Mouse (Mus musculus): ENCODE data around the gene Nfam1. TPM values are rescaled to one million over a fixed set of nuclear protein-coding genes. Genes with fewer than 3 reads are reported as not detected.

Nfam1 gene
- polyA plus RNA-seq (2014; fragmentation: Illumina TruSeq; extraction: RNeasy Lipid Tissue Mini Kit (QIAGEN cat#74804); ENCODE audit: low read depth, low replicate concordance): 6.8 TPM

GRCm38 (mm10) chr15:83032981-83033541, at the start of gene Nfam1:
Nfam1 (minus strand) TSS chr15:83033306.

DNA sequence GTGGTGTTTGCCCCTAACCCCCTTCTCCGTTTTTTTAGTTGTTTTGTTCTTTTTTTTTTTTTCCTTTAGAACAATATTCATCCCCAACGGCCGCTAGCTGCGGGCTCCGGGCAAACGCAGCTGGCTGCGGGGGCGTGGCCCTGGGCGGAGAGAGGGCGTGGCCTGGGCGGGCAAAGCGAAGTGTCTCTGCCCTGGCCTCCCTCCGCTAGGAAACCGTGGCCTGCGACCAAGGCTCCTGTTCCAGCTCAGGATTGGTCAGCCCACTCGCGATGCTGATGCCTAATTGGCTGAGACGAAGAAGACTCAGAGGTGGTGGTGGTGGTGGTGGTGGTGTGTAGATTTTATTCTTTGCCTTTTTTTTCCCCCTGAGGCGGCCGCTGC, 45.4 kb downstream of the Nfam1 start, which contains the start of gene Tcf20:
TSS of gene Tcf20 (minus strand) at position 141 of the 381 bp plus-strand sequence.

Other genes starting within 250 kb of the Nfam1 start
- gene Cyp2d26, start 239.0 kb downstream of the Nfam1 start, polyA plus RNA-seq (2014; fragmentation: Illumina TruSeq; extraction: RNeasy Lipid Tissue Mini Kit (QIAGEN cat#74804); ENCODE audit: low read depth, low replicate concordance): 0.53 TPM
- gene Tcf20, start 45.4 kb downstream of the Nfam1 start, polyA plus RNA-seq (2014; fragmentation: Illumina TruSeq; extraction: RNeasy Lipid Tissue Mini Kit (QIAGEN cat#74804); ENCODE audit: low read depth, low replicate concordance): 17.3 TPM
- 62.2 TPM for gene Serhl, start 56.2 kb upstream of the Nfam1 start, polyA plus RNA-seq (2014; fragmentation: Illumina TruSeq; extraction: RNeasy Lipid Tissue Mini Kit (QIAGEN cat#74804); ENCODE audit: low read depth, low replicate concordance)
- 44.0 TPM for gene Rrp7a, start 89.5 kb upstream of the Nfam1 start, polyA plus RNA-seq (2014; fragmentation: Illumina TruSeq; extraction: RNeasy Lipid Tissue Mini Kit (QIAGEN cat#74804); ENCODE audit: low read depth, low replicate concordance)
- gene Poldip3, start 116.1 kb upstream of the Nfam1 start, polyA plus RNA-seq (2014; fragmentation: Illumina TruSeq; extraction: RNeasy Lipid Tissue Mini Kit (QIAGEN cat#74804); ENCODE audit: low read depth, low replicate concordance): 54.4 TPM
- 146 TPM for gene Cyb5r3, start 139.3 kb upstream of the Nfam1 start, polyA plus RNA-seq (2014; fragmentation: Illumina TruSeq; extraction: RNeasy Lipid Tissue Mini Kit (QIAGEN cat#74804); ENCODE audit: low read depth, low replicate concordance)
- 14.6 TPM for gene A4galt, start 218.5 kb upstream of the Nfam1 start, polyA plus RNA-seq (2014; fragmentation: Illumina TruSeq; extraction: RNeasy Lipid Tissue Mini Kit (QIAGEN cat#74804); ENCODE audit: low read depth, low replicate concordance)